Mouse (Mus musculus) cerebellum, adult 2 months (tissue): ENCODE data around the gene Gm42372.

Experiments
- CTCF ChIP-seq: fragments of 200-500 bp; IDR thresholded peaks from 2 replicates; pipeline ENCODE4 v1.5.1; 2011; ENCODE audit warnings: low read depth, mild to moderate bottlenecking, control low read depth, low read length, moderate library complexity, borderline replicate concordance; ENCODE audit not compliant: insufficient read depth
- POLR2A ChIP-seq: fragments of 200-500 bp; IDR thresholded peaks from 2 replicates; pipeline ENCODE4 v1.6.1; 2011; ENCODE audit warnings: low read length, control low read depth, borderline replicate concordance; ENCODE audit not compliant: insufficient read depth

DNA sequence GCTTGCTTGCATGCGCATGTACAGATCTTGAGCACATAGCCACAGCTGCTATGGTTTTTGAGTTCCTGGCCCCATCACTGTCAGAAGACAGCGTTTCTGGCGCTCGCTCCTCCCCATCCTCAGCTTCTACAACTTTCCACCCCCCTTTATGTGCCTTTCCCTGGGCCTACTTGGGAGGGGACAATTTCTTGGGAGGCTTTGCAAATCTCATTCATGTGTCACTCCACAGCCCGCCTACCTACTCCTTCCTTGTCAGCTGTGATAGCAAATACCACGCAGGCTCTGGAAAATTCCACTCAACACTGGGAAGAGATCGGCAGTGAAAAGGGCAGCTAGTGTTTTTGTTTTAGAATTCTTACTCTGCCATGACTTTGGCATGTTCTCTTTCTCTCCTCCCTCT is 42.6 kb upstream of the Gm42372 start:
- no peak for TF ChIP-seq POLR2A
- no peak for TF ChIP-seq CTCF
